Mouse (Mus musculus) testis, adult 2 months (tissue): Measurements from ENCODE around the gene Pnmal1. TPM values are rescaled to one million over a fixed set of nuclear protein-coding genes. Genes with fewer than 3 reads are reported as not detected.
A peak's percentile ranks its signal among the peaks of the same experiment; 100 is the strongest.
"Not testable (repeated sequence)": the region's sequence is repeated elsewhere in the genome, so short reads cannot be mapped to it uniquely, and the experiment has no call there.

Source experiments
- H3K27ac ChIP-seq: fragments of 200-500 bp; 2 replicates; pipeline ENCODE4 v1.5.1; 2012; ENCODE audit warnings: low read depth, low read length; ENCODE audit not compliant: control insufficient read depth, insufficient read depth
- H3K27me3 ChIP-seq: fragments of 200-500 bp; 2 replicates; pipeline ENCODE4 v1.6.1; 2012; ENCODE audit warnings: mild to moderate bottlenecking, low read length, moderate library complexity; ENCODE audit not compliant: control insufficient read depth, insufficient read depth
- H3K36me3 ChIP-seq: fragments of 200-500 bp; 2 replicates; pipeline ENCODE4 v1.6.1; 2012; ENCODE audit warnings: mild to moderate bottlenecking, low read length; ENCODE audit not compliant: control insufficient read depth, insufficient read depth
- H3K4me1 ChIP-seq: fragments of 200-500 bp; 2 replicates; pipeline ENCODE4 v1.6.1; 2012; ENCODE audit warnings: low read length; ENCODE audit not compliant: control insufficient read depth, insufficient read depth
- H3K4me3 ChIP-seq: fragments of 200-500 bp; 2 replicates; pipeline ENCODE4 v1.5.1; 2012; ENCODE audit warnings: low read depth, mild to moderate bottlenecking, low read length, moderate library complexity, mixed read lengths; ENCODE audit not compliant: control insufficient read depth
- CTCF ChIP-seq: fragments of 200-500 bp; IDR thresholded peaks from 2 replicates; pipeline ENCODE4 v1.5.1; 2012; ENCODE audit warnings: low read depth, mild to moderate bottlenecking, inconsistent platforms, low read length, moderate library complexity; ENCODE audit not compliant: control insufficient read depth, insufficient read depth, insufficient replicate concordance
- POLR2A ChIP-seq: fragments of 200-500 bp; IDR thresholded peaks from 2 replicates; pipeline ENCODE4 v1.6.1; 2012; ENCODE audit warnings: low read depth, mild to moderate bottlenecking, inconsistent platforms, low read length, moderate library complexity; ENCODE audit not compliant: control insufficient read depth
- polyA plus RNA-seq: library from polyadenylated mRNA; depleted of rRNA; stranded (reverse); fragments of >200 nt; gene quantifications from 2 replicates; pipeline ENCODE4 v1.2.3, GENCODE M21; 2012

Pnmal1 gene
- polyA plus RNA-seq, 1 experiment: 7.6 TPM

DNA sequence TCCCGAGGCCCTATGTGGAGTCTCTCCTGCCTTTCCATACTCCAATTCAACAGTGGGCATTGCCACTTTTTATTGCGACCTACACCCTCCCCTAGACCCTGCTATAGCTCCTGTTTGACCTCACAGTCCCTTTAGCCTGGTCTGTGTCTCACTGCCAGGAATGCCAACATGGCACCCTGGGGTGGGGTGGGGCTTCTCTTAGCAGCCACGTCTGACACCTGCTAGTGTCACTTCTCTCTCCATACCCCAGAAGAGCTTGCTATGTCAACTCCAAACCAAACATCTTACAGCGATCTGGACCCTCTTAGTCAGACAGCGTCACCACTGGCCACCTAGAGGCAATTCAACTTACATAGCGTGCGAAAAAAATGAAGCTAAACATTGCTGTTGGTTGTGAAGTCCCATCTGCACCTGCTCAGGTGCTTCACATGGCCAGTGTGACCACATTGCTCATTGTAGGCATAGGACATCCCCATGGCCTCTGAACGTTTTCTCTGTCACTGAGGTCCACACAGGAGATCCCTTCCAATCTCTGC is 10.5 kb upstream of the Pnmal1 start:
- peak overlapping the region; percentile 96 for H3K4me3 ChIP-seq
- peak overlapping the region; percentile 94; the same call in 1 of the 2 replicates for H3K27ac ChIP-seq
- no peaks in the 10 kb centered on the region; the same call in 1 of the 2 replicates for H3K36me3 ChIP-seq
- no peak for TF ChIP-seq CTCF
- peak; percentile 27; the same call in 1 of the 2 replicates for TF ChIP-seq POLR2A
- H3K27me3 ChIP-seq: no peaks in the 10 kb centered on the region
- peaks cover 37% of the 10 kb centered on the region for H3K4me1 ChIP-seq

GRCm38 (mm10) chr7:16949908-16950841 is 9.3 kb upstream of the Pnmal1 start:
- Histone ChIP-seq H3K36me3 (no peaks in the 10 kb centered on the region; the same call in 1 of the 2 replicates), H3K4me3 (peak overlapping the region; percentile 96), H3K27ac (peak overlapping the region; percentile 94), H3K27me3 (no peaks in the 10 kb centered on the region), H3K4me1 (peaks cover 31% of the 10 kb centered on the region)
- TF ChIP-seq CTCF: peak; percentile 71; the same call in 1 of the 2 replicates
- peak; percentile 90 for TF ChIP-seq POLR2A

DNA sequence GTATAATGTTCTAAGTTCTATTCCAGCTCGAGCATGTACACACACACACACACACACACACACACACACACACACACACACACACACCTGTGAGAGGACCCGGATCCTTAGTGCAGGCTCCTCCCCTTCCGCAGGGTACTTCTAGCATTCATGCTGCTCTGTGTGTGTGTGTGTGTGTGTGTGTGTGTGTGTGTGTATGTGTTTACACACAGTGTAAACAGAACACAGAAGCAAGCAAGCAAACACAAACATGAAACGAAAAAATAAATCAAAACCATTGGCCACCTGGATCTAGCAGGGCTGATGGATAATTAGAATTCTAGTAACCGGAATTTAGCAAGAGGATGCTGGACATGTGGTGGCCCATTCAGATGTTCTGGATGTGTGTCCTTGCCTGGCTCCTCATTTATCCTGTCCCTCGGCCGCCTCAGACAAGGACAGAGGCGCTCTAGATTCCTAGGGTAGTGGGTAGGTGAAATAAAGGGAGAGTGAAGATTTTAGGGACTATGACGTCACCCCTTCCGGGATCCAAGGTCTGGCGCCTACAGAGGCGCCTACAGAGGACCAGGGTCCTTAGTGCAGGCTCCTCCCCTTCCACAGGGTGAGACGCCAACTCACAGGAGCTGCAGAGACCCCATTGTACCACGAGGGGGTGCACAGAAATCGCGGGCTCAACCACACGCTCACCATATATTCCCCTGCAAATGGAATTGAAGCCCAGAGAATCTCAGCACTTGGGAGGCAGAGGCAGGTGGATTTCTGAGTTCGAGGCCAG is 8.4 kb upstream of the Pnmal1 start:
- no peaks in the 10 kb centered on the region for H3K27me3 ChIP-seq

DNA sequence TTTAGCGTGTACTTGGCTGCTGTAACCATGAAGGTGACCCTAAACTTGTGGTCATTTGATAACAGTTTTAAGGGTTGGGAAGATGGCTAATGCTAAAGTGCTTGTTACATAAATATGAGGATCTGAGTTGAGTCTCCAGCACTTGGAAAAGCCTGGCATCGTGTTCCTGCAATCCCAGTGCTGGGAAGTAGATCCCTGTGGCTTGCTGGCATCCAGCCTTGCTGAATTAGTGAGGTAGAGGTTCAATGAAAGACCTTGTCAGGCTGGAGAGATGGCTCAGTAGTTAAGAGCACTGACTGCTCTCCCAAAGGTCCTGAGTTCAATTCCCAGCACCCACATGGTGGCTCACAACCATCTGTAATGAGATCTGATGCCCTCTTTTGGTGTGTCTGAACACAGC is 5.7 kb upstream of the Pnmal1 start:
- H3K27ac ChIP-seq, H3K27me3 ChIP-seq, H3K36me3 ChIP-seq: not testable (repeated sequence)

More for the DNA sequence above, 8.4 kb upstream of the Pnmal1 start:
- H3K4me3 ChIP-seq: peak overlapping the region; percentile 96
- no peaks in the 10 kb centered on the region; the same call in 1 of the 2 replicates for H3K36me3 ChIP-seq
- TF ChIP-seq POLR2A (no peak), CTCF (peak; percentile 65; the same call in 1 of the 2 replicates)
- peak overlapping the region; percentile 94 for H3K27ac ChIP-seq
- peaks cover 26% of the 10 kb centered on the region for H3K4me1 ChIP-seq

DNA sequence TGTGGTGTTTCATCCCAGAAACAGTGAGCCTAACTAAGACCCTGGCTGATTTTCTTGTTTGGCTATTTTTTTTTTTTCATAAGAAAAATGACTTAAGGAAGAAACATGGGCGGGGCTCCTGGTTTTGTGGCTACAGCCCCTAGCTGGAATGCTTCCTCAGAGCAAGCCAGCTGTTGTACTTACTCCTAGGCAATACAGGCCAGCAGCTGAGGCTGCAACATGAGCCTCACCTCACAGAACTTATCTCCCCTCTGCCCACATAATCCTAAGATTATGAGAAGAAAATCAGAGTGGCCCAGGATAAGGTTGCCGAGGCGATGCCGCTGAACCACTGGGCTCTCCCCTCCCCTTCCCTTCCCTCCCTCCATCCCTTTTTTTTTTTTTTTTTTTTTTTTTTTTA is 3.8 kb upstream of the Pnmal1 start:
- no peaks in the 10 kb centered on the region for H3K27me3 ChIP-seq
- no peak overlapping the region for H3K4me3 ChIP-seq
- H3K36me3 ChIP-seq: no peaks in the 10 kb centered on the region; the same call in 1 of the 2 replicates
- TF ChIP-seq CTCF (no peak), POLR2A (no peak)
- no peak overlapping the region for H3K27ac ChIP-seq
- H3K4me1 ChIP-seq: peaks cover 22% of the 10 kb centered on the region

More for the DNA sequence above, 5.7 kb upstream of the Pnmal1 start:
- peaks cover 16% of the 10 kb centered on the region for H3K4me1 ChIP-seq
- not testable (repeated sequence) for H3K4me3 ChIP-seq

DNA sequence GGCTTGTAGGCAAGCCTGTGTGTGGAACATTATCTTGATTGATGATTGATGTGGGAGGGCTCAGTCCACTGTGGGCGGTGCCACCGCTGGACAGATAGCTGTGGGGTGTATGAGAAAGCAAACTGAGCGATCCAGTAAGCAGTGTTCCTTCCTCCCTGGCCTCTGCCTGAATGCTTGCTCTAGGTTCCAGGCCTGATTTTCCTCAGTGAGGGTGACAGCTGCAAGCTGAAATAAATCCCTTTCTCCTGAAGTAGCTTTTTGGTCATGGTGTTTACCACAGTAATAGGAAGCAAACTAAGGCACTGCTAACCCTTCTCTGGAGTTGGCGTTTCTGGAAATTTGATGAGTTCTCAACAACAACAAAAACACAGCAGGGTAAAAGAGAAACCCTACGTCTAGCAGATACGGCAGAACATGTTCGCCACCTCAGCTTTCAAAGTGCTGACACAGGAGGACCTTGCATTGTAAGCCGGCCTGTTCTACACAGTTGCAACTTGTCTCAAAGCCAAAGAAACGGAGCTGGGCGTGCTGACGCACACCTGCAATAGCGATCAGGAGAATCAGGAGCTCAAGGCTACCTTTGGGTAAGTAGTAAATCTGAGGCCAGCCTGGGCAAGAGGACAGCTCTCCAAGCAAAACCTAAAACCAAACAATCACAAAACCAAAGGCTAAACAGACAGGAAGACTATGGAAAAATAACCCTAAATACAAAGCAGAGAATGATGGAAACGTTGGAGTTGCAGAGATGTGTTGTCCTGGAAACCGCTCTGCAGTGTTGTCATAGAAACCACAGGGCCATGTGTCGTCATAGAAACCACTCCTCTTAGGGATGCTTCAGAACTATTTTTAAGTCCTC is 2.8 kb upstream of the Pnmal1 start:
- no peaks in the 10 kb centered on the region for H3K27me3 ChIP-seq
- H3K4me3 ChIP-seq: no peak overlapping the region
- no peak overlapping the region for H3K27ac ChIP-seq
- no peak for TF ChIP-seq CTCF
- no peak for TF ChIP-seq POLR2A
- no peaks in the 10 kb centered on the region; the same call in 1 of the 2 replicates for H3K36me3 ChIP-seq
- peaks cover 21% of the 10 kb centered on the region for H3K4me1 ChIP-seq
